Mouse (Mus musculus) spleen, embryonic (tissue): ENCODE data around the gene Cdh4.

Experiments used
- CTCF ChIA-PET: fragments of 350-600 bp; sonication (Branson Sonifier 250); formaldehyde crosslinking; loops from one replicate; lab custom pipeline; 2022; lab: Charles Lee

Cdh4 gene

DNA sequence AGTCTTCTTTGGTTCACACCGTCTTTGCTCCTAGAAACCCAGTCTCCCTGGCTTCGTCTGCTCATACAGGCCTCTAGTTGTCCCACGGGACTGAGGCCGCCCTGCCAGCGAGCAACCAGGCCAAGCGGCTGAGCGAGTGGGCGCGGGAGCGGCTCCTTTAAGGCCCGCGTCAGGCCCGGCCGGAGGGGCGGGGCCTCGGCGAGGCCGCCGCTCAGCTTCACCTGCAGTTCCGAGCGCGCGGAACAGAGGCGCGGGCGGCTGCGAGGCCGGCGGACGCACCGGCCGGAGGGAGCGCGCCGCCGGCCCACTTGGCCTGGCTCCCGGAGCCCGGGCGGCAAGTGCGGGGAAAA is at the start of gene Cdh4:
Cdh4 (plus strand) TSS at position 241 of the 350 bp plus-strand sequence.
- CTCF ChIA-PET: no interaction called here

- CTCF ChIA-PET: no interaction called here
These were observed 46.8 kb upstream of the Cdh4 start for GRCm38 (mm10) chr2:179395442-179395841.

- CTCF ChIA-PET: no interaction called here
These were observed 42.5 kb upstream of the Cdh4 start for GRCm38 (mm10) chr2:179399645-179400249.

DNA sequence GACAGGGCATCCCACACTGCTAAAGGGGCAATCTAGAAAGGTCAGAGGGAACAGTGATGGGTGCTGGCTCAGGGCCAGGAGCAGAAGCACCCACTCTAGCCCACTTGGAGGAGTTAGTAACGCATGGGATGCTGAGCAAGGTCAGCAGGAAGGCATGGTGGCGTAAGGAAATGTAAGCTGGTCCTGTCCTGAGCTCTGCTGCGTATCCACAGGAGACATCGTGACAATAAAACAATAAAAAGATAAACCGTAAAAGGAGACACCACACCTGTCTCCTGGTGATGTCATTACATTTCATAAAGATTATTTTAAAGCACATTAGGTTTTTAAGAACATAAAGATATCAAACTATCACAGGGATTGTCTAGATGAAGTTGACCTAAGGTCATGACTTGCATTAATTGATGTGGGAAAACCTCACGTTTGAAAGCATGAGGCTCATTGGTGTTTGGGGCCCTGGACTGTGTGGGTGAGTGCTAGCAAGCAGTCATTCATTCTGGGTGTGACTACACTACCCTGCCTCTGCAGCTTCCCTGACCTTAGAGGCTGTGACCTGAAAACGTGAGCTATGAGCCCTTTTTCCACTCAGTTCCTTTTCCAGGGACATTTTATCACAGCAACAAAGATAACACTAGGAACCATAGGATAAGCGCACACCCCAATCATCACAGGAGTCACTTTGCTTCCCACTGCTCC is 31.2 kb upstream of the Cdh4 start:
- CTCF ChIA-PET: no interaction called here

DNA sequence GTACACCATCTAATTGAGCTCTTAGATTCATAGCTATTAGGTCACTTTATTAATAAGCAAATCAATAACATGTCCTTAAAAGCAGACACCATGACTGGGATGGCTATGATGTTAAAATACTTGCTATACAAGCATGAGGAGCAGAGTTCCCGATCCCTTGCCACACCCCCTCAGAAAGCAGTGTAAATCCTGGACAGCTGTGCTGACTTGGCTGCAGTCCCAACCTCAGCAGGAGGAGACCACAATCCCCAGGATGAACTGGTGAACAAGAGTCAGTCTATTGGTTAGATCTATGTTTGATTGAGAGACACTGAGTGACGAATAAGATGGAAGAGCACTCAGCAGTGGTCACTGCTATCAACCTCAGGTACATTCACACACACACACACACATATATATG is 29.3 kb upstream of the Cdh4 start:
- CTCF ChIA-PET: no interaction called here

GRCm38 (mm10) chr2:179414253-179414652 is 28.0 kb upstream of the Cdh4 start:
- CTCF ChIA-PET: interaction anchor here (0.6 kb wide), 1 partner anchor 21 kb away, joined by 3 read pairs; no protein-coding TSS in a partner anchor

GRCm38 (mm10) chr2:179414704-179415103 is 27.5 kb upstream of the Cdh4 start:
- CTCF ChIA-PET: interaction anchor here (0.6 kb wide), 1 partner anchor 22 kb away, joined by 3 read pairs; no protein-coding TSS in a partner anchor

DNA sequence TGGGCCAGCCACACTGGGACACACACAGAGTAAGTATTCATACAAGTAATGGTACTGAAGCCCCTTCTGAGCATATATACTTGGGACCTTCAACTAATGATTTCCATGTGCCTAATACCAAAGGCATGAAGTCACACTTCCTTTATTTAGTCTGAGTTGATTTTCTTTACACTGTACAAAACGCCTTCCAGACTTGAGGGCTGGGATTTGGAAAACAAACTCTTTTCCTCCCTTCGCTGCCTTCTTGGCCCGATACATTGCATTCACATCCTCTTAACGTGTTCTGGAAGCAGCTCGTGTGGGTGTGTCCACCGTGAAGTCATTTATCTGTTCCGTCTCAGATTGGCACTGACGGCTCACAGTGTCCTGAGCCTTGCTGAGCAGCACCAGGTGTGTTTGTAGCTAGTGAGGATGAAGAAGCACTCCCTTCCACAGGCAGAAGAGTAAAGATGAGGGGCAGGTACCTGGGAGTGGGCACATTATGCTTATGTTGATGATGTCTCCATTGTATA is 26.3 kb upstream of the Cdh4 start:
- CTCF ChIA-PET: no interaction called here

GRCm38 (mm10) chr2:179416587-179417227 is 25.5 kb upstream of the Cdh4 start:
- CTCF ChIA-PET: no interaction called here

GRCm38 (mm10) chr2:179425602-179426001 is 16.6 kb upstream of the Cdh4 start:
- CTCF ChIA-PET: no interaction called here

- CTCF ChIA-PET: no interaction called here
These were observed 13.3 kb upstream of the Cdh4 start for GRCm38 (mm10) chr2:179428889-179429288.

- CTCF ChIA-PET: no interaction called here
These were observed 2.1 kb upstream of the Cdh4 start for GRCm38 (mm10) chr2:179440161-179440560.

GRCm38 (mm10) chr2:179441086-179441485 is 1.1 kb upstream of the Cdh4 start:
- CTCF ChIA-PET: no interaction called here

DNA sequence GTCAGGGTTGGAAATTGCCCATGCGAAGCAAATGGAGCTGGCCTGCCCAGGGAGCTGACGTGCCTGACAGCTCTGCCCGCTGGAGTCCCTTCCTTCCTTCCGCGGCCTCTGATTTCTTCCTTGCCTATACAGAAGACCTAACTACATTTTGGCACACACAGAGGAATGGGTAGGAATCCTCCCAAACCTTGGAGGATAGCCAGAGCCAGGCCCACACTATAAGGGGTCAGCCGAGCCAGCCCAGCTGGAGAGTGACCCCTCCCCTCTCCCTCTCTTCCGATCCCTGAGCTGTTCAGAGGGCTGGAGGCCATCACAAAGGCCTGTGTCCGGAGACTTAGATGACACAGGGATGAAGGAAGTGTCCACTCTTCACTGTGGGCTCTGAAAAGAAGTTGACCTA is 514 bp upstream of the Cdh4 start:
- CTCF ChIA-PET: no interaction called here

- CTCF ChIA-PET: no interaction called here
These were observed 452 bp downstream of the Cdh4 start for GRCm38 (mm10) chr2:179442541-179443225.

GRCm38 (mm10) chr2:179443226-179443815 is 1.1 kb downstream of the Cdh4 start:
- CTCF ChIA-PET: no interaction called here

DNA sequence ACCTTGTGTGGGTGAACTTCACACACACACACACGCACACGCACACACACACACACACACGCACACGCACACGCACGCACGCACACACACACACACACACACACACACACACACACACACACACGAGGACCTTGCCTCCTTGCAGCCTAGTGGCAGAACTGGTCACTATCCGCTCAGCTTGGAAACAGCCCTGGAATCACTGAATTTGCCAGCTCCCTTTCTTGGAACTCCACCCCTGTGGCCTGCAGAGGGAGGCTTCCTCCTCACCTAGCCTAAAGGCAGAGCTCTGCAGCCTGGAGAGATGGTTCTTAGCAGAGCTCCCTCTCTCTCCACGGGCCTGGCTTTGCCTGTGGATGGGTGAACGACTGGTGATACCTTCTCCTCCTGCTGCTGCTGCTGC is 1.7 kb downstream of the Cdh4 start:
- CTCF ChIA-PET: no interaction called here

DNA sequence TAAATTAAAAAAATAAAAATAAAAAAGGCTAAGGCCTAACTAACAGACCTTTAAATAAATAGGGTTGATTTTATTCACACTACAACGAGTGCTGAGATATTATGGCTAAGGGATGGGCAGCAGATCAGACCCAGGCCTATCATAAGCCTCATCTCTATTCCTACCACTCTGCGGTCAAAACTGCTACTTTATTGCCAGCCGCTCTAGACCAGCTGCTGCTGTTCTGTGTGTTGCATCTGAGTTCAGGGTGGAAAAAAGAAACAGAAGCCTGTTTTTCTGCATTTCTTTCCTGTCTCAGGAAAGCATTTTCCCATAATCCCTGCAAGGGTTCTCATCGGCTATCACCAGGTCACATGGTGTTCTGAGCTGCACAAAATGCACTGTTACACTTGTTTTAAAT is 6.0 kb downstream of the Cdh4 start:
- CTCF ChIA-PET: no interaction called here

- CTCF ChIA-PET: no interaction called here
These were observed 6.8 kb downstream of the Cdh4 start for GRCm38 (mm10) chr2:179449018-179449417.

DNA sequence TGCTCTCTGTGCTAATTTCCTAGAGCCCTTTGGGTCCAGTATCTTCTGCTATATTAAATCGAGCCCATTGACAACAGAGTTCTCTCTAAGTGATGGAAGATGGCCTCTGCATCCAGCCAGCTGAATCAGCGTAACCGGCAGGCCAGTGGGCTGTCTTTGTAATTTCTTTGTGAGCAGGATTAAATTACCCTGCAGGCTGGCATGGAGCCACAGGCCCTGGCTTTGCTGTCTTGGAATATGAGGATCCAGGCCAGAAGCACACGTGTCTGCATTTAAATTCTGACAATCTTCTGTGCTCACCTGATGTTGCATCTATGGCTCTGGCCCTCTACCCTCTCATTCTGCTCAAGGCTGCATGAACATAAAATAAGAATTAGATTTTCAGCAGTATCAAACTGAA is 17.0 kb downstream of the Cdh4 start:
- CTCF ChIA-PET: no interaction called here

DNA sequence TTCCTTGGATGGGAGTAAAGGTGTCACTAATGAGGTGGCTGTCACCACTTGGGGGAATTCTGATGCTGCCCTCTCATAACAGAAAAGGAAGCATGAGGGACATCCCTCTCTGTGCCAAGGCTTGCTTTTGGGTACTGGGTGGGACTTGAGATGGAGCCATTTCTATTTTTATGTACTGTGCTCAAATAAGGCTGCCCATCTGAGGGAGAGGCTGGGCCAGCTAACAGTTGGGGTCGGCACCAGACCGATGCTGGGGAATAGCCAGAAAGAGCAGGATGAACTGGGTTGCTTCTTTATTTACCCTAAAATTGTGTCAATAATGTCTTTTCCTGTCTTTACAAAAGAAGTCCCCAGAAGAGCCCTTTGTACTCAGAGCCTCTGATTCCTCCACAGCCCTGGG is 17.4 kb downstream of the Cdh4 start:
- CTCF ChIA-PET: no interaction called here

- CTCF ChIA-PET: no interaction called here
These were observed 21.3 kb downstream of the Cdh4 start for GRCm38 (mm10) chr2:179463514-179463913.
